Mouse (Mus musculus) cerebellum, adult 2 months (tissue): ENCODE data around the gene Aftph. TPM values are rescaled to one million over a fixed set of nuclear protein-coding genes. Genes with fewer than 3 reads are reported as not detected.

Experiments
- DNase-seq, 2 experiments: peaks; one replicate each; pipeline ENCODE4 v3.0.0; 2021
- H3K27ac ChIP-seq: fragments of 200-500 bp; 2 replicates; pipeline ENCODE4 v1.5.1; 2012; ENCODE audit warnings: low read length, control low read depth, inconsistent platforms; ENCODE audit not compliant: insufficient read depth
- H3K27me3 ChIP-seq: fragments of 200-500 bp; 2 replicates; pipeline ENCODE4 v1.6.1; 2012; ENCODE audit warnings: inconsistent platforms, mild to moderate bottlenecking, low read length, moderate library complexity; ENCODE audit not compliant: control insufficient read depth, insufficient read depth
- H3K4me1 ChIP-seq: fragments of 200-500 bp; 2 replicates; pipeline ENCODE4 v1.6.1; 2011; ENCODE audit warnings: low read length; ENCODE audit not compliant: control insufficient read depth, insufficient read depth
- H3K4me3 ChIP-seq: fragments of 200-500 bp; replicated peaks from 2 replicates; pipeline ENCODE3; 2011; ENCODE audit warnings: mild to moderate bottlenecking, low read depth, low read length, control low read depth; ENCODE audit not compliant: insufficient read depth
- CTCF ChIP-seq: fragments of 200-500 bp; IDR thresholded peaks from 2 replicates; pipeline ENCODE4 v1.5.1; 2011; ENCODE audit warnings: low read depth, mild to moderate bottlenecking, control low read depth, low read length, moderate library complexity, borderline replicate concordance; ENCODE audit not compliant: insufficient read depth
- POLR2A ChIP-seq: fragments of 200-500 bp; IDR thresholded peaks from 2 replicates; pipeline ENCODE4 v1.6.1; 2011; ENCODE audit warnings: low read length, control low read depth, borderline replicate concordance; ENCODE audit not compliant: insufficient read depth
- WGBS: fragments of 180-500 bp; shearing (Covaris S2); methylation state at CpG from one replicate; pipeline ENCODE4 v1.1.7; 2018; 5-methylcytosine and 5-hydroxymethylcytosine counted together
- polyA plus RNA-seq: library from polyadenylated mRNA; depleted of rRNA; stranded (reverse); fragments of >200 nt; gene quantifications from 2 replicates; pipeline ENCODE4 v1.2.3, GENCODE M21; 2012

The Aftph gene
- polyA plus RNA-seq, 1 experiment = 105 TPM

GRCm38 (mm10) chr11:20651166-20651565 lies 90.2 kb downstream of the Aftph start:
- peaks cover 10% of the 10 kb centered on the region for H3K4me1 ChIP-seq
- TF ChIP-seq POLR2A = no peak
- no peak for TF ChIP-seq CTCF
- no peak overlapping the region for H3K27ac ChIP-seq
- DNase-seq = no peak
- 53% methylated on average over 1 of the region's 1 CpGs for WGBS
- H3K27me3 ChIP-seq = no peaks in the 10 kb centered on the region
- no peak overlapping the region for H3K4me3 ChIP-seq

- no peak for DNase-seq
- 77% methylated on average over 17 of the region's 17 CpGs for WGBS
- no peaks in the 10 kb centered on the region for H3K27me3 ChIP-seq
- H3K27ac ChIP-seq = no peak overlapping the region
- peaks cover 4% of the 10 kb centered on the region for H3K4me1 ChIP-seq
- TF ChIP-seq CTCF = no peak
- TF ChIP-seq POLR2A = no peak
- H3K4me3 ChIP-seq = no peak overlapping the region
These were observed 91.3 kb downstream of the Aftph start for GRCm38 (mm10) chr11:20650006-20650639.

- Histone ChIP-seq H3K27ac (no peak overlapping the region), H3K4me1 (peaks cover 9% of the 10 kb centered on the region), H3K27me3 (no peaks in the 10 kb centered on the region), H3K4me3 (no peak overlapping the region)
- no peak for DNase-seq
- WGBS = 63% methylated on average over 5 of the region's 5 CpGs
- TF ChIP-seq CTCF (no peak), POLR2A (no peak)
These were observed 91.9 kb downstream of the Aftph start for GRCm38 (mm10) chr11:20649477-20649876.

- H3K4me1 ChIP-seq = peaks cover 9% of the 10 kb centered on the region
- no peak for TF ChIP-seq POLR2A
- TF ChIP-seq CTCF = no peak
- no peak overlapping the region for H3K4me3 ChIP-seq
- no peaks in the 10 kb centered on the region for H3K27me3 ChIP-seq
- no peak for DNase-seq
- 55% methylated on average over 19 of the region's 19 CpGs for WGBS
- H3K27ac ChIP-seq = no peak overlapping the region
These were observed 93.3 kb downstream of the Aftph start for GRCm38 (mm10) chr11:20647902-20648625.

GRCm38 (mm10) chr11:20646986-20647726 lies 94.2 kb downstream of the Aftph start:
- TF ChIP-seq POLR2A (no peak), CTCF (no peak)
- Histone ChIP-seq H3K4me3 (no peak overlapping the region), H3K27ac (no peak overlapping the region), H3K27me3 (no peaks in the 10 kb centered on the region), H3K4me1 (peaks cover 9% of the 10 kb centered on the region)
- 71% methylated on average over 10 of the region's 10 CpGs for WGBS
- no peak for DNase-seq

GRCm38 (mm10) chr11:20646142-20646541 lies 95.2 kb downstream of the Aftph start:
- Histone ChIP-seq H3K4me1 (peaks cover 9% of the 10 kb centered on the region), H3K27me3 (no peaks in the 10 kb centered on the region), H3K27ac (no peak overlapping the region), H3K4me3 (no peak overlapping the region)
- WGBS = 51% methylated on average over 6 of the region's 6 CpGs
- TF ChIP-seq CTCF (no peak), POLR2A (no peak)
- DNase-seq = no peak

GRCm38 (mm10) chr11:20645521-20645920 lies 95.9 kb downstream of the Aftph start:
- H3K27ac ChIP-seq = no peak overlapping the region
- H3K4me1 ChIP-seq = peaks cover 9% of the 10 kb centered on the region
- H3K4me3 ChIP-seq = no peak overlapping the region
- TF ChIP-seq CTCF (no peak), POLR2A (no peak)
- no peak for DNase-seq
- no peaks in the 10 kb centered on the region for H3K27me3 ChIP-seq
- 70% methylated on average over 3 of the region's 3 CpGs for WGBS
